ENCODE assay signal across 7 mouse cellular contexts in genomic region chr7:116442226-116442625, GRCm38 (mm10). TPM values are rescaled to one million over a fixed set of nuclear protein-coding genes. Genes with fewer than 3 reads are reported as not detected.
A peak's percentile ranks its signal among the peaks of the same experiment; 100 is the strongest.
DNase-seq lines count a peak whose midpoint lies in the region; ATAC-seq and TF ChIP-seq lines count a peak whose summit lies in the region.

No protein-coding gene starts in this region.

- no peak for TF ChIP-seq CTCF in CH12.LX (conservative IDR thresholded peaks at IDR 0.05 in 1 of 2, IDR thresholded peaks at IDR 0.05 in 1 of 2; ENCODE audit: low read depth in 2 of 2, low read length in 2 of 2)
- TF ChIP-seq CTCF in bone marrow macrophage, adult 2 months (IDR thresholded peaks at IDR 0.05; ENCODE audit: low read depth, low read length) = no peak
- TF ChIP-seq CTCF in hindbrain, postnatal 0 days (IDR thresholded peaks at IDR 0.05; ENCODE audit: low read depth) = no peak
- TF ChIP-seq CTCF in liver, postnatal 0 days (IDR thresholded peaks at IDR 0.05; ENCODE audit: low read depth) = no peak
- TF ChIP-seq CTCF in thymus, adult 2 months (IDR thresholded peaks at IDR 0.05; ENCODE audit: borderline replicate concordance, control insufficient read depth, extremely low read depth, insufficient read depth, low read length, poor library complexity) = no peak

- DNase-seq in CH12.LX (ENCODE audit: extremely low read depth) = no peak
- DNase-seq in hindbrain, postnatal 0 days (ENCODE audit: low spot score) = peak; percentile 24
- no peak for DNase-seq in liver, postnatal 0 days
- no peak for DNase-seq in MN1 (ENCODE audit: low spot score)
- no peak for DNase-seq in thymus, adult 2 months
- DNase-seq in left cerebral cortex, postnatal 14 days (ENCODE audit: low spot score in 2 of 2) = no peak

- H3K4me2 ChIP-seq in CH12.LX (ENCODE audit: insufficient read depth, low read depth, poor library complexity, severe bottlenecking) = peak overlapping the region; percentile 100
- peak overlapping the region; percentile 79 for H3K4me2 ChIP-seq in hindbrain, postnatal 0 days (ENCODE audit: low read depth, low read length)
- H3K4me2 ChIP-seq in liver, postnatal 0 days (ENCODE audit: low read depth, low read length) = peak overlapping the region; percentile 73

- TF ChIP-seq EP300 in CH12.LX (IDR thresholded peaks at IDR 0.05; ENCODE audit: low read length) = no peak
- TF ChIP-seq EP300 in liver, postnatal 0 days (IDR thresholded peaks at IDR 0.05; ENCODE audit: low read depth) = no peak

- no peak for ATAC-seq in hindbrain, postnatal 0 days
- ATAC-seq in liver, postnatal 0 days = no peak

- dilution Hi-C loops in CH12.LX (cut with MboI; ENCODE audit: extremely low pct_ligation_motif_present, extremely low pct_unique_long_range_greater_than_20kb, low sequenced_read_pairs) = no loop called here

- no peak overlapping the region for H3K27ac ChIP-seq in CH12.LX (ENCODE audit: insufficient read depth, low read depth)
- no peak overlapping the region; the same call in 1 of the 2 replicates for H3K27ac ChIP-seq in bone marrow macrophage, adult 2 months (ENCODE audit: insufficient read depth, low read depth, low read length)
- peak overlapping the region; percentile 83 for H3K27ac ChIP-seq in hindbrain, postnatal 0 days
- peak overlapping the region; percentile 87 for H3K27ac ChIP-seq in liver, postnatal 0 days (ENCODE audit: low read depth)
- H3K27ac ChIP-seq in thymus, adult 2 months (ENCODE audit: control insufficient read depth, insufficient read depth, low read length) = no peak overlapping the region

- peaks cover 0 to 7% of the 10 kb centered on the region in 2 experiments for H3K36me3 ChIP-seq in CH12.LX (replicated peaks in 1 of 2; ENCODE audit: control insufficient read depth in 1 of 2, insufficient read depth in 1 of 2, low read length in 1 of 2)
- H3K36me3 ChIP-seq in hindbrain, postnatal 0 days (ENCODE audit: insufficient read depth, low read length) = no peaks in the 10 kb centered on the region
- no peaks in the 10 kb centered on the region for H3K36me3 ChIP-seq in liver, postnatal 0 days (replicated peaks; ENCODE audit: insufficient read depth, low read length)
- no peaks in the 10 kb centered on the region for H3K36me3 ChIP-seq in thymus, adult 2 months (ENCODE audit: control insufficient read depth, insufficient read depth, low read length)

- H3K27me3 ChIP-seq in CH12.LX (replicated peaks) = peaks cover 11% of the 10 kb centered on the region
- H3K27me3 ChIP-seq in hindbrain, postnatal 0 days (ENCODE audit: insufficient read depth, low read length) = no peaks in the 10 kb centered on the region
- H3K27me3 ChIP-seq in liver, postnatal 0 days (ENCODE audit: insufficient read depth, low read length) = no peaks in the 10 kb centered on the region
- H3K27me3 ChIP-seq in thymus, adult 2 months (ENCODE audit: control insufficient read depth, insufficient read depth, low read length) = no peaks in the 10 kb centered on the region; the same call in 1 of the 2 replicates

- H3K9me3 ChIP-seq in CH12.LX (replicated peaks; ENCODE audit: low read length) = no peaks in the 10 kb centered on the region
- H3K9me3 ChIP-seq in hindbrain, postnatal 0 days (ENCODE audit: low read length) = no peaks in the 10 kb centered on the region
- H3K9me3 ChIP-seq in liver, postnatal 0 days (ENCODE audit: low read length) = no peaks in the 10 kb centered on the region

- peaks cover 4 to 37% of the 10 kb centered on the region in 2 experiments; a peak in 3 of 4 replicates for H3K4me1 ChIP-seq in CH12.LX (ENCODE audit: control insufficient read depth in 1 of 2, insufficient read depth in 2 of 2)
- H3K4me1 ChIP-seq in bone marrow macrophage, adult 2 months (ENCODE audit: control insufficient read depth, insufficient read depth, low read length) = peaks cover 28% of the 10 kb centered on the region
- H3K4me1 ChIP-seq in hindbrain, postnatal 0 days (ENCODE audit: insufficient read depth, low read length) = no peaks in the 10 kb centered on the region; the same call in 1 of the 2 replicates
- peaks cover 27% of the 10 kb centered on the region for H3K4me1 ChIP-seq in liver, postnatal 0 days (ENCODE audit: insufficient read depth)
- peaks cover 7% of the 10 kb centered on the region for H3K4me1 ChIP-seq in thymus, adult 2 months (replicated peaks; ENCODE audit: control insufficient read depth, insufficient read depth, low read length)

- peak overlapping the region; percentile 27 to 87 (median 74) for H3K4me3 ChIP-seq in CH12.LX (replicated peaks in 1 of 3; ENCODE audit: low read depth in 2 of 3, low read length in 2 of 3, poor library complexity in 1 of 3)
- peak overlapping the region; percentile 99 for H3K4me3 ChIP-seq in bone marrow macrophage, adult 2 months (ENCODE audit: insufficient read depth, low read length)
- peak overlapping the region; percentile 55 for H3K4me3 ChIP-seq in hindbrain, postnatal 0 days (ENCODE audit: low read length)
- peak overlapping the region; percentile 85 for H3K4me3 ChIP-seq in liver, postnatal 0 days (ENCODE audit: low read depth, low read length)
- no peak overlapping the region for H3K4me3 ChIP-seq in thymus, adult 2 months (ENCODE audit: control insufficient read depth, insufficient read depth, low read length)

- TF ChIP-seq RAD21 in CH12.LX (IDR thresholded peaks at IDR 0.05; ENCODE audit: low read depth, low read length) = no peak

- intact Hi-C loops in left cerebral cortex, postnatal 14 days (cut with DNase I) = loop anchor here (5.0 kb wide), 1 partner anchor 110 kb away; the partner anchor contains the start of gene Rps13

- in situ Hi-C loops in CH12.LX (cut with MboI; ENCODE audit: low pct_ligation_motif_present, low pct_unique_long_range_greater_than_20kb, low sequenced_read_pairs) = no loop called here

- peaks cover 15% of the 10 kb centered on the region for H3K79me2 ChIP-seq in CH12.LX (replicated peaks; ENCODE audit: control insufficient read depth, extremely low read depth, insufficient read depth, poor library complexity, severe bottlenecking)

- no peak for TF ChIP-seq POLR2A in CH12.LX (IDR thresholded peaks at IDR 0.05; ENCODE audit: low read depth, low read length)
- TF ChIP-seq POLR2A in bone marrow macrophage, adult 2 months (IDR thresholded peaks at IDR 0.05; ENCODE audit: borderline replicate concordance, low read depth, low read length) = no peak
- TF ChIP-seq POLR2A in thymus, adult 2 months (IDR thresholded peaks at IDR 0.05; ENCODE audit: control insufficient read depth, extremely low read depth, insufficient read depth, low read length, poor library complexity) = no peak

- WGBS in hindbrain, postnatal 0 days = 2% methylated on average over 7 of the region's 7 CpGs
- 13% methylated on average over 7 of the region's 7 CpGs for WGBS in liver, postnatal 0 days (ENCODE audit: insufficient replicate concordance)
- 51% methylated on average over 7 of the region's 7 CpGs for WGBS in thymus, adult 2 months

- peak overlapping the region; percentile 68 for H3K9ac ChIP-seq in CH12.LX (ENCODE audit: insufficient read depth, low read depth)
- peak overlapping the region; percentile 57; the same call in 1 of the 2 replicates for H3K9ac ChIP-seq in hindbrain, postnatal 0 days (replicated peaks; ENCODE audit: low read length)
- H3K9ac ChIP-seq in liver, postnatal 0 days (replicated peaks) = peak overlapping the region; percentile 84

TF ChIP-seq in CH12.LX, 34 proteins besides CTCF, POLR2A, EP300 and RAD21:
- TF ChIP-seq ZC3H11A (IDR thresholded peaks at IDR 0.05; ENCODE audit: low read depth, low read length) (no peak), E2F4 (IDR thresholded peaks at IDR 0.05; ENCODE audit: insufficient replicate concordance, low read depth, low read length) (no peak), ETS1 (conservative IDR thresholded peaks at IDR 0.05; ENCODE audit: low read depth, low read length) (no peak), TBP (conservative IDR thresholded peaks at IDR 0.05; ENCODE audit: low read depth, low read length) (no peak), TCF12 (IDR thresholded peaks at IDR 0.05; ENCODE audit: low read depth, low read length) (no peak), MYC (IDR thresholded peaks at IDR 0.05; ENCODE audit: low read depth, low read length) (no peak), UBTF (IDR thresholded peaks at IDR 0.05; ENCODE audit: low read depth, low read length) (no peak), MXI1 (IDR thresholded peaks at IDR 0.05; ENCODE audit: low read depth, low read length) (no peak), NELFE (IDR thresholded peaks at IDR 0.05; ENCODE audit: low read depth, low read length) (no peak), ZMIZ1 (IDR thresholded peaks at IDR 0.05; ENCODE audit: low read depth, low read length) (no peak), SMC3 (IDR thresholded peaks at IDR 0.05; ENCODE audit: low read depth, low read length) (no peak), CHD1 (IDR thresholded peaks at IDR 0.05; ENCODE audit: low read depth, low read length) (no peak), JUN (IDR thresholded peaks at IDR 0.05; ENCODE audit: insufficient read depth, low read depth, low read length) (no peak)

RNA-seq across cellular contexts. Expression of gene Pik3c2a, which starts 1.0 kb away (rescaled TPM):
- 13.9 and 14.3 TPM in 2 replicates for total RNA-seq in CH12.LX (2012; rRNA removed)
- total RNA-seq in CH12.LX (2014; rRNA removed) = 35.3 and 42.4 TPM in 2 replicates
- polyA plus RNA-seq in CH12.LX (2012; ENCODE audit: insufficient read length, low read depth) = 9.2 and 10.9 TPM in 2 replicates
- 38.3 and 41.3 TPM in 2 replicates for polyA plus RNA-seq in bone marrow macrophage, adult 2 months (2012; ENCODE audit: insufficient read depth, insufficient read length, missing spikeins)
- total RNA-seq in hindbrain, postnatal 0 days (2014; rRNA removed) = 19.7 and 24.3 TPM in 2 replicates
- 9.5 and 11.8 TPM in 2 replicates for polyA plus RNA-seq in hindbrain, postnatal 0 days (2015; fragmentation: Nextera tagmentation; extraction: Ambion mirVana)
- polyA plus RNA-seq in liver, postnatal 0 days (2015; fragmentation: Nextera tagmentation; extraction: Ambion mirVana) = 4.1 and 4.8 TPM in 2 replicates
- polyA plus RNA-seq in thymus, adult 2 months (2012; rRNA removed) = 4.2 and 5.0 TPM in 2 replicates
- 10 to 100 TPM; 20.0 to 25.0 TPM for total RNA-seq in left cerebral cortex, postnatal 14 days (2021)

Comparison
In these comparisons a context has a peak if more than half of its experiments do, and no peak if none do; other contexts are left out.
1. H3K27ac ChIP-seq: peak in hindbrain, postnatal 0 days (single experiment) and liver, postnatal 0 days (single experiment); none in CH12.LX (single experiment), bone marrow macrophage, adult 2 months (single experiment) and thymus, adult 2 months (single experiment).
2. Peak in every context shown above with its lines, with median percentiles within 50 percentile points of each other: H3K4me2 ChIP-seq and H3K9ac ChIP-seq.